Mouse (Mus musculus): ENCODE measurements around the gene Polr2l.

Polr2l gene

DNA sequence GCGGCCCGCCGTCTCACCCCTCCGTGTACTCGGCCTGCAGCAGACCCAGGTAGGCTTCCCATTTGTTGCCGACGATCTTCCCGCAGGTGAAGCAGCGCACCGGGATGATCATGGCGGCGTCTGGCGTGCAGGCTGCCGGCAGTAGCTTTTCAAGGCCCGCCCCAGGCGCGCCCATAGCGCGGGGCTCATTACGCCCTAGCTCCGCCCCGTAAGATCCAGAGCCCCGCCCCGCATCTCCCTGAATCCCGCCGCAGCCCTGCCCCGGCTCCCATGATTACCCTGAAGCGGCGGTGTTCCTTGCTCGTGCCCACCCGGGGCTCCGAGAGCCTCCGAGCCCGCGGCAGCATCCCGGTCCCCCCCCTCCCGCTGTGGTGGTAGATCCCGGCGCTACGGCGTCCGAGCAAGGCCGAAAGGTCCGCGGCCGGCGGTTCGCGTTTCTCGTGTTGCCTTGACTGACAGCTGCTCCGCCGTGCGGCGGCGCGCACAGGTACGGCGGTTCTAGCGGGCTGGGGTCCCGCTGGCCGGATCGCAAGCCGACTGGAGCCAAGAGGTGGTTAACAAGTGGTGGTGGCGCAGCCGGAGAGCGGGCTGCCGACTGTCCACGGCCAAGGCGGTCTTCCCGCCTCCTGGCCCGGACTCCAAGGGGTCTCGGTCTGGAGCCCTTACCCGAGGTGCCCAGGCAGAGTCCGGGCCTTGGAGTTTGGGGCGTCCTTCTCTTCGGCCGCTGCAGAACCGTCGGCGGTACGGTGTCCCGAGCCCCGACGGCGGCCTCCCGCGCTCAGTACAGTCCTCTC, at the start of gene Polr2l, which contains the start of gene Tspan4:
TSS of gene Polr2l (minus strand) at position 122 of the 794 bp plus-strand sequence.
TSS of gene Tspan4 (plus strand) at position 230 of the 794 bp plus-strand sequence.
- DNase-seq = peak; percentile 91

DNA sequence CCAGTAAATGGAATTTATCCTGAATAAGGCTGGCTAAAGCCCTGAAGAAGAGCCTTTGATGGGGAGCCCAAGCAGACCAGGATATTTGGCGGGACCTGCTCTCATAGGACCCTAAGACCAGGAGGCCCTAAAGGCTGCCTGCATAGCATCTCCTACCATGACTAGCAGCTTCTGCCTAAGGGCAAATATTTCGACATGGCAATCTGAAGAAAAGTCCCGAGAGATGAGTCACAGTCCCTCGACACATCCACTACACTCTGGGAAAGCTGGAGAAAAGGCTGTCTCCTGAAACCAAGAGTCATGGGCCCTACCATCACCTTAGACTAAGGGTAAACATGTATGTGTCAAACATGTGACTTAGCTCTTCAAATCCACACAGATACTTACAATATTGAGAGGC, 49.3 kb upstream of the Polr2l start:
- DNase-seq = no peak

DNA sequence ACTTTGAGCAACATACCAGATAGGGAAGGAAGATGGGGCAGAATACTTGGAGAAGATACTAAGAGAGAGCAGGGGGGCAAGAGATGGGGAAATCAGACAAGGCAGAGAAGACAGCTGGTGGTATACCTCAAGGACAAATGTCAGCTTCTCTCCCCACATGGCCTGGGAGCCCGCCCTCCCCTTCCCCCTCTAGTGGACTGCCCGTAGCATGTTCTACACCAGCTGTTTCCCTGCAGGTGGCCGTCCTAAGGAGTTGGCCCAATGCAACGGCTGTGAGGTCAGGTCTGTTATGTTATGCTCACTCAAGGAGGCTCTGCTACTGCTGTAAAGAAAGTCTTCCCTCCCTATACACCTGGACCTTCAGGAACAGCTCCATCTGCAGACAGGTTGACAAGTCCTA, 48.1 kb upstream of the Polr2l start:
- DNase-seq = no peak

DNA sequence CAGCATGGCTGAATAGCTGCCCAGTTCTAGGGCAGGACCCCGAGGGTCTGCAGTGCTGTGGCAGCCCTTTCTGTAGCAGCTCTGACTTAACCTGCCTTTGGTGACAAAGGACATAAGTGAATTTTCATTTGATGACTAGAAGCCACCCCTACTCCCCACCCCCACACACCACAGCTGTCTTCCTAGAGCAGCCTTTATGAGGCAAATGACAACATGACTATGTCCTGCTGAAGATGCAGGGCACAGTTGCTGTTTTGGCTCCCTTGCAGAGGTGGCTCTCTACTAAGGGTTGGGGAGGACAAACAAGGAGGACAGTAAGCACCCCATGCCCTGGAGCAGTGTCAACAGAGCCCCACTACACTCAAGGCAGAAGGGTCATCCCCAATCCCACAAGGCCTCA, 44.9 kb upstream of the Polr2l start:
- no peak for DNase-seq

DNA sequence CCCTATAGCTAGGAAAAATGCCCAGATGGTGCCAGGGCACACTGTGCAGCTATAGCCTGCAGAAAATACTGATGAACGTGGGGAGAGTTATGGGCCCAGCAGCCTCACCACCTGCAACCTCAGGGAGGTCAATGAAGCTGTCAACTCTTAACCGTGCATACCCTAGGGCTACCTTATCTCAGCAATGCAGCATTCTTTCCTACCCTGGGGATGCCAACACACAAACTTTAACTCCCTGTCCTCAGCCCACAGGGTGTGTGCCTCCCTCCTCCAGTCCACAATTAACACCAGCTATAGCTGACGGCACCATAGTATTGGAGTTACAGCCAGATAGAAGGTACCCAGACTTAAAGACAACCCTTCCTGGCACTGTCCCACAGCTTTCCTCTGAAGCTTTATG, 44.0 kb upstream of the Polr2l start:
- no peak for DNase-seq

DNA sequence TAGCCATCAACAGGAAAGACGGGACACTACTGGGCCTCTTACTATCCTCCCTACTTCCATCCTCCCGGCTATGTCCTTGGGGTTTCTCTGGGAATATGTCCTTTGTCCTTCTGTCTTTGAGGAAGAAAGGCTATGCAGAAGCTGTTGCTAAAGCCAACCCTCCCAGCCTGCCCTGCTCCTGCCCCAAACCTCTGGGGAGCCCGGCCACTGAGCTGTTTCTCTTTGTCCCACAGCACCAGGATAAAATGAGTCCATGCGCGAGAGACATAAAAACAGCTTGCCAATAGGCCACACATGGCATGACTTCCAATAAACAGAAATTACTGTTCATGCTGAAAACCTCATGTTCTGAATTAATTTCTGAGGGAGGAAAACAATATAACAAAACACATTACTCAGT, 43.4 kb upstream of the Polr2l start:
- no peak for DNase-seq

DNA sequence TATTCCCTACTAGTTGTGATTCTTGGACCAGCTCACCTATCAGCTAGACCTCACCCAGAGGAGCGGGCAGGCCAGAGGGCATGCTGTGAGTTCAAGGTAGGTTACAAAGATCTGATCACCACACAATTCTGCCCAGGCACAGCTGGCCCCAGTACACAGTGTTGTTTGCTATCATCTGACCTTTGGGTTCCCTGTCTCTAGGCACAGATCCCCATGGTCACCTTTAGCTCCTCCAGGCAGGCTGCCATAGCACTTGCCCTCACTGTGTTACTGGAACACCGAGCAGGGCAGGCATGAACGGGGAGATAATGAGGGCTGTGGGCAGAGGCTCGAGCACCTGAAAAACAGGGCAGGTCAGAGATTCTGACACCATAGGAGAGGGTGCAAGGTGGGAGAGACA, 42.7 kb upstream of the Polr2l start:
- no peak for DNase-seq

DNA sequence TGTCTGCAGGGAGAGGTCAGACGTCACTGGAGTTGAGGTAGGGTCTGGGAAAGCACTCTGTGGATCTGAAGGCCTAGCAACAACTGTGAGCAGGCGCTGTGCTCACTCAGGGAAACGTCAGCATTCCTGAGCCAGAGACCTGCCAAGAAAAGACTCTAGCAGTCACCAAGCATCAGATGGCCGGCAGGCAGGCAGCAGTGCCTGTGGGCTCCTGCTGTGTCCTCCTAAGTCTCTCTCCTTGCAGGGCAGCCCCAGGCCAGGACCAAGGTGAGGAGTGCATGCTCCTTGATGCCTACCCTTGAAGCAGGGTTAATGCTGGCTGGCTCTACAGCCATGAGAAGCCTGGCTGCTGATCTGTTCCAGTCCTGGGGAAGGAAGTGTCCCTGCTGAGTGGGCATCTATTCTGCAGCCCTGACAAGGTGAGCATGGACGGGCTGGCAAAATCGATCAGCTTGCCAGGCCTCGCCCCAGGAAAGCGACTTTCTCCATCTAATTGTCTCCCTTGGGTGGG, 35.8 kb upstream of the Polr2l start:
- DNase-seq = no peak

DNA sequence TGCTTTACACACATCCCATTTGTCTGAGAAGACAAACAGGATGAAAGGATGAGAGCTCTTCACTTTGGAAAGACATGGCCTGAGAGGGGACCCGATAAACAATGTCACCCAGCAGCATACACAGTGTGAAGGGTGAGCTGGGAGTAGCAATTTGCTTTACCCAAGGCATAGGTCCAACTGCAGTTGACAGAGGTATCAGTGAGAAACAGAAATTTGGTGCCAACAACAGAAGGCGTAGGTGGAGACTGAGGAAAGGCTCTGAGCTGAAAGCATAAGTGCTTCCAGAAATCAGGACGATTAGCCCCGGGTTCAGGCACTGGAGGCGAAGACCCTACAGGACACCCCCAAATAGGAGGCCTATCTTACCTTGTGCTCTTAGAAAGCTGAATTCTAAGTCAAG, 35.3 kb upstream of the Polr2l start:
- no peak for DNase-seq

DNA sequence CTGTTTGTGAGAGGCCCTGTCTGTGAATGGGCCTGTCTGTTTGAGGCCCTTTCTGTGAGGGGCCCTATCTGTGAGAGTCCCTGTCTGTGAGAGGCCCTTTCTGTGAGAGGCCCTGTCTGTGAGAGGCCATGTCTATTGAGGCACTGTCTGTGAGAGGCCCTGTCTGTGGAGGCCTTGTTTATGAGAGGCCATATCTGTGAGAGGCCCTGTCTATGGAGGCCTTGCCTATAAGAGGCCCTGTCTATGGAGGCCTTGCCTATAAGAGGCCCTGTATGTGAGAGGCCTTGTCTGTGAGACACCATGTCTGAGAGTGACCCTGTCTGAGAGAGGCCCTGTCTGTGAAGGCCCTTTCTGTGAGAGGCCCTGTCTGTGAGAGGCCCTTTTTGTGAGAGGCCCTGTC, 33.2 kb upstream of the Polr2l start:
- no peak for DNase-seq

DNA sequence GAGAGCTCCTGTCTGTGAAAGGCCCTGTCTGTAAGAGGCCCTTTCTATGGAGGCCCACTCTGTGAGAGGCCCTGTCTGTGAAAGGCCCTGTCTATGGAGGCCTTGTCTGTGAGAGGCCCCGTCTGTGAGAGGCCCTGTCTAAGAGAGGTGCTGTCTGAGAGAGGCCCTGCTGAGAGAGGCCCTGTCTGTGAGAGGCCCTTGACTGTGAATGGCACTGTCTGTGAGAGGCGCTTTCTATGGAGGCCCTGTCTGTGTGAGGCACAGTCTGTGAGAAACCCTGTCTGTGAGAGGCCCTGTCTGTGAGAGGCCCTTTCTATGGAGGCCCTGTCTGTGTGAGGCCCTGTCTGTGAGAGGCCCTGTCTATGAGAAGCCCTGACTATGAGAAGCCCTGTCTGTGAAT, 31.3 kb upstream of the Polr2l start:
- DNase-seq = no peak

DNA sequence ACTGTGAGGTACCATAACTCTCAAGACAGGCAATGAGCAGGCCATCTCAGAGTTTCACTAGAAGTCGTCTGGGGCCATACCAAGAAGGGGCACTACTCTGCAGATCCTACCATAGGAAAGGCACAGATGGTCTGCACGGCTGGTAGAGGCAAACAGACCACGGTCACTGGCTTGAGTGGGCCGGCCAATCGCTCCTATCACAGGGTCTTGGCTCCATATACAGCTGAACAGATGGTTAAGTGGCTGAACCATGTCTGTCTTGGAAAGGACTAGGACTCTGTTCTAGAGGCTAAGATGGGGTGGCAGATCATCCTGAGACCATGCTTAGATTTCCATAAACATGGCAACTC, 27.6 kb upstream of the Polr2l start:
- DNase-seq = no peak

DNA sequence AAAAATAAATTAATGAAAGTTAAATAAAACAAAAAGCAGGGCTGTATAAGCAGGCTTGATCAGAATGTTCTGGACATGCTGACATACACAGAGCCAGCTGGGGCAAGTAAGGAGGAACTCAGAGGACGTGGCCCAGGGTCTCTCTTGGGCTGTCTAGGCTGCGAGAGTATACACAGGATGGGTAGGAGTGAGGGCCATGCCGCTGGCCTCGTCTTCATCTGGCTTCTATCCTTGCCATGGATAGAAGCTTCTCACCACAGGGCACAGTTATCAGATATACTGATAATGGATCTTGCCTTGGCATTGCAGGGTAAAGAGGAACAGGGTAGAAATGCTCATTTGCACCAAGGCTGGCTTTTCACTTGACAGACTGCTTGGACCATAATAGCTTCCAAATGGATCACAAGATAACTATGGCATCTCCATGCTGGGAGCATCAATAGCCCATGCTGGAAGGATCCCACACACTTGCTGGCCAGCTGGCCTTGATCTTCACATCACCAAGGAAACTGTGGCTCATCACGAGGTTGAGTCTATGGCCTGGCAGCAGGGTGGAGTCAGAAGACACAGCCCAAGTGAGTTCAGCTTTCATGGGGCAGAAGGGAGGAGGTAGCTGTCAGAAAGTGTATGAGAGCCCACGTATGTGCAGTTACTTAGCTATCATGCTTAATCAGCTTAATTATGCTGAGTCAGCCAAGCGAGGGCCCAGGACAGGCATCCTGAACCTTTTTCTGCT, 27.1 kb upstream of the Polr2l start:
- DNase-seq = no peak

DNA sequence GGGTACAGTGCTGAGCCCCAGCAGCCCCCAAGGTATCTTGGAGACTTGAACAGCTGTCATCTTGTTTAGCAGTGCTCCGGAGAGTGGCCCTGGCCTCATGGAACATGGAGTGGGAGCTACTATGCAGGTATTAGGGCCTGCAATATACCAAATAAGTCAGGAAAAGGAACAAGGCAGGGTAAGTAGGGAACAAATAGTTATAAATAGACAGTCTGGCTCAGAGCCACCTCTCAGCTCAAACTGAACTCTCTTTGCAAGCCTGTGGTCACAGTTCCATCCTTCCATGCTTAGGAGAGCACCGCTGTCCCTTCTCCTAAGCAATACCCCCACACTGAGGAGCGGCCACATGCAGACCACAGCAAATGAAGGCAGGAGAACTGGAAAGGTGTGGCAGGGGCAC, 22.7 kb upstream of the Polr2l start:
- no peak for DNase-seq

DNA sequence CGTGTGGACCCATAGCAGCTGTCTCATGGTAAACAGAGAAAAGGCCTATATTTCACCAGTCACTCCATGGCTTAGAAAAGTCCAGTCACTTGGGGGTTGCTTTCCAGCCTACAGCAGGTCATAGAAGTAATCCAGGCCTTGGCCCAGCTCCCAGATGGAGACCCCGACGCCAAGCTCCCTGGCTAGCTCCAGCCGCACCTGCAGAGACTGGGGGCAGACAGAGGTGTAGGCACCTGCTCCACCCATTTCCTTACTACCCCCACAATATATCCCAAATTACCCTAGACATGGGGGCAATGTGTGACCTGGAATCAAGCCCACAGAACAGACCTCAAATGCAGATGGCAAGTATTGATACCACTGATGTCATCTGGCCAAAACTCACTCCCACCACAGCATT, 21.0 kb upstream of the Polr2l start:
- DNase-seq = no peak

DNA sequence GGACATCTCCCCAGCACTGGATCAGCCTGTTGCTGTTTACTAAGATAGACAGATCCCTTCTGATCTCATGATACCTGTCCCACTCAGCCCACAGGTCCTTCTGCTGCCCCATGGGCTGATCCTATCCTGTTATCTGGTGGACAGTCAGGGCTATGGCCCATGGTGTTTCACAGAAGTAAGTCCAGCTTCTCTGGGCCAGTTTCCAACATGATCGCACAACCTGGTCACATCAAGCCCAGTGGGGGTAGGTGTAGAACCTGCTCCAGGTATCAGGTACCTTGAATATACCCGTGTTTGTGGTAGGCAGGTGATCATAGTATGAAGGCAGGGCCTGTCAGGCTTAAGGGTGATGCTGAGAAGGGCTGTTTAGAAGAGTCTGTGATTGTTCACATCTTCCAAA, 20.4 kb upstream of the Polr2l start:
- no peak for DNase-seq

DNA sequence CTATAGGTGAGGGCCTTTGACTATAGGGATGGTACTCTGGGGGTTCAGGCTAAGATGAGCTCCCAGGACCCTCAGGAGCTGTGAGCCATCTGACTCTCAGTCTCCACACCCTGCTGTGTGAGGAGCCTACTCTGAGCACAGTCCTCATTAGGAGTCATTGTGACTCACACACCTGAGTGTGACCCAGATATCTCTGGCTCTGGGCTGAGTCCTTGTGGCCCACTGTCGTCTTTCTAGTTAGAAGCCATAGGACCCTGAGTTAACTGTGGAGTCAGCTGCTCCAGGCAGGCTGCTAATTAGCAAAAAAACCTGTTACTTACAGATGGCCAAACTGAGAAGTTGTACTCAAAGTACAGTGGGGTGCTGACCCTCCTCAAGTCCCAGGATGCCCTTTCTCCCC, 18.8 kb upstream of the Polr2l start:
- DNase-seq = no peak

DNA sequence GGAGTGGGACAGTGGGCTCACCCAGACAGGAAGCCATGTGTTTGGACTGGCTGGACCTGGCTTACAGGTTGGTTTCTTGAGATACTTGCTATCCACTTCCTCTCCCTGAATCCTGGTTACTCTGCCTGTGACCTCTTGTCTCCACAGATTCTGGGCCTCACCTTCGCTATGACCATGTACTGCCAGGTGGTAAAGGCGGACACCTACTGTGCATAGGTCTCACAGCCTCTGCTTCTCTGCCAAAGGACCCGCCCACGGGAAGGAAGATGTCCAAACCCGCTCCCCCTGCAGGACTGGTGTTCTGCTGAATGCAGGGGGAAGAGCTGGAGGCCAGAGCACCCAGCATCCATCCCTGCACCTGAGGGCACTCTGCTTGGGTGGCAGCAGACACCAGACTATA, 17.8 kb upstream of the Polr2l start:
- DNase-seq = no peak

DNA sequence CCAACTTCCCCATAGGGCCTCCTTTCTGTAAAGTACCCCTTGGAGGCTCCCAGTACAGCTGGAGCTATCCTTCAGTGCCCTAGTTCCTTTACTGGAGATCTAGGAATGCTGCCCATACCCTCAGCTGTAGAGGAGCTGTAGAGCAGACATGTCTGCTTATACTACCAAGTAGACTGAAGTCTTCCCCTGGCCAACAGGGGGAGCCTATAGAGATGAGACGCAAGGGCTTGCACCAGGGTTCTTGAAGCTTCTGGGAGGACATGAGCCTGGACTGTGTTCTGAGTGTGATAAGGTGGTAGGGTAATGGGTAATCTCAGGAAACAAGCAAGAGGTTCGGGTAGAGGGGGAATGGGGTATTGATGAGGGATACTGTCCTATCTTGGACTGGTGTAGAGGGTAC, 16.2 kb upstream of the Polr2l start:
- DNase-seq = peak; percentile 41

DNA sequence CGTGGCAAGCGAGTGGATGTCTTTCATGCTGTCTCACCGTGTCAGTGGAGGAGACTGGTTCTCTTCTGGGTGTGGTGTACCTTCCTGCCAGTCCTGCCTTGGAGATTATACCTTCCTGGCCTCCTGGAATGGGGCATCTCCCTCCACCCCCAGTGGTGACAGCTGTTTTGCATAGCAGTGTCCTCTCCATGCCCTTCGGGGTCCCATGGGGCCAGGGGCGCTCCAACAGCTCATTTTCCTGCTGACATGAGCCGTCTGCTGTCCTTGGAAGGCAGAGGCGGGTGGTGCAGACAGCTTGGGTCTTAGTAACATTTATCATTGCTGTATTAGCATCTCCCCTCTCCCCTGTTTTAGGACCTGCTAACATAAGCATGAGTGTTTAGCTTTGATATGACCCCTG, 12.2 kb upstream of the Polr2l start:
- DNase-seq = no peak

DNA sequence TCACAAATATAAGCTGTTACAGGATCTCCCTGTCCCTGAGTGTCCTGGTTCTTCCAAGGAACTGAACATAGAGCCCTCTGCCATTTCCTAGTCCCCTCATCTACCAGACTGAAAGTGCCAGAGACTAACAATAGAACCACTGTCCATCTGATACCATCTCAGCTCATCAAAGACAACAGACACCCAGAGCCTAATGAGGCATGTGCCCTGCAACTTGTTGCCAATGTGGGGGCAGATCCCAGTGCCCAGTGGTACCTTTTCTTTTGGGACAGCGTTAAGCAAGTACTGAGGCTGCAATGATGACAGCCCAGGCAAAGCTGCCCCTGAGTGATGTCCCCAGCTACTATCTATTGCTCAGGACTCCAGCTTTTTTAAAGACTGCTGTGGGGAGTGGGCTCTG, 11.3 kb upstream of the Polr2l start:
- no peak for DNase-seq

DNA sequence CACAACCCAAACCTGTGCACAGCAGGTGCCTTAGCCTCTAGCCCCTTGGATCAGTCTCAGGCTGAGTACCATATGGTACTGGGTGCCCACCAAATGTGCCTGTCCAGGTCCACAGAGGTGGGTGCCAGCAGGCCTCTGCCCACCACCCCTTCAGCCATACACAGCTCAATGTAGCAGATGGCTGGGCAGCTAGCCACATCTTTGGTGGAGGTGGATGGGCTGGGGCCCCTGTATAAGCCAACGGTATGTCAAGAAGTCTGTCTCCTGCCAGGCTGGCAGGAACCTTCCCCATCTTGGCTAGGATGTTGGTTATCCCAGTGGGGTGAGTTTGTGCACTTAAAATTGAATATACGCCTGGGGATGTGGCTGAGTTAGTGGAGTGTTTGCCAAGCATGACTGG, 10.7 kb upstream of the Polr2l start:
- no peak for DNase-seq

DNA sequence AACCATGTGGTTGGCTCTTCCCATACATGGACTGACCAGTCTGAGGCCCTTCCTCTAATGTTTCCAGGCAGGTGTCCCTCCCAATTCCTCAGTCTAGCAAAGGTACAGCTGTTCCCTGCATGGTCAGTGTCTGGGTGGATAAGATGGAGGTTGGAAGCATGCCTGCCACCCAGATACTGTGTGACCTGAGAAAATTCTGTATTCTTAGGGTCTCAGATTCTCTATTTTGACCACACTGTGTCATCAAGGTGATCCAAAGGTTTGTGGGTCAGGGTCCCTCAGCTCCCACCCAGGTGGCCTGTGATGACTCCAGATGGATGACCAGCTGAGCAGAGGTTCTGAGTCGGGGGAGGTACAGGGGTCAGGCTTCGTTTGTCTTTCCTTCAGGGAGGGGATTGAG, 10.3 kb upstream of the Polr2l start:
- no peak for DNase-seq
